Mouse (Mus musculus) right cerebral cortex, postnatal 10 days (tissue): ENCODE data around the gene 4933430I17Rik.
"Not testable (repeated sequence)": the region's sequence is repeated elsewhere in the genome, so short reads cannot be mapped to it uniquely, and the experiment has no call there.

ENCODE experiments used
- DNase-seq, 2 experiments: peaks; one replicate each; pipeline ENCODE4 v3.0.0; 2021; ENCODE audit warnings: low spot score in 2 of 2

4933430I17Rik gene

DNA sequence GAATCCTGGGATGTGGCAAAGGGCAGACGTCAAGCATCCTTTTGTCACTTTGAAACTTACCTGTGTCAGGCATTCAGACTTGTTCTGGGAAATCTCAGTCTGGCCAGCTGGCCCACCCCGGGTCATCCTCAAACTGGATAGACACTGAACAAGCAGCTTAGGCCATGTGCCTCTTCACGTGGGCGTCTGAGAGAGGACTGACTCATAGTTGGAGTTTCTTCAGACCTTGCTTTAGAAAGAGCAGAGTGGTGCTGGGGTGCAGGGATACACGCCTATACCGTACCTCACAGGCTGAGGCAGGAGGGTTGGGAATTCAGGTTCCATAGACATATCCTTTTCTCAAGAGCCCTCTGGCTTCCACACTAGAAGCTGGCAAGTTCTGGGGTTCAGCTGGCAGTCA is 18.6 kb downstream of the 4933430I17Rik start:
- DNase-seq: no peak

DNA sequence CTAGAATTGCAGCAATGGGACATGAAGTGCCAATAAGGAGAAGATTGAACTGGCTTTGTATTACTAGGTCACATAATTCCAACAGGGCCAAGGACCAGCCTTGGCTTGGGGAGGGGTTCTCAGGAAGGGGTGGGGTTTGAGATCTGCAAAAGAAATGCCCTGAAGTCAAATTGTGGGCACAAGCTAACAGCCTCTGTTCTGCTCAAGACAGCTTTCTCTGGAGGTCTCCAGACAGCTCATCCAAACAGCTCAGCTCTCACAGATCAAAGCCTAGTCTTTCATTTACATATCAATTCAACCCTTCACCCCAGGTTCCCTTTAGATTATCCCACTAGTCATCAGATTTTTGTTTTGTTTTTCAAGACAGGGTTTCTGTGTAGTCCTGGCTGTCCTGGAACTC is 19.6 kb downstream of the 4933430I17Rik start:
- DNase-seq: no peak

DNA sequence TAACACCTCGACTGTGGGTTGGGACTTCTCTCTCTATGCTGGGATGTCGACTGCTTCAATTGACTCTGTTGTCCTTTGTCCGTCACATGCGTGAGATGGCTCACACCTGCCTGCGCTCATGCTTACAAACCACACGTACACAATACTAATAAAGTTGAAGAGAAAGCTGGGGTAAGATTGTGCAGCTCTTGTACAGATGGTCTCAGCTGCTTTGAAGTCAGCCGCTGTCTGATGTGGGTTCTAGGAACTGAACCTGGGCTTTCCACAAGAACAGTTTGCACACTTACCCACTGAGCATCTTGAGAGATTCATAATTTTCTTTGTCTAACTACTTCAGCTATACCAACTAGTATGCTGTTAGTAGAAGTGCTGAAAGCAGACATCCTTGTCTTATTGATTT is 26.8 kb downstream of the 4933430I17Rik start:
- no peak for DNase-seq

DNA sequence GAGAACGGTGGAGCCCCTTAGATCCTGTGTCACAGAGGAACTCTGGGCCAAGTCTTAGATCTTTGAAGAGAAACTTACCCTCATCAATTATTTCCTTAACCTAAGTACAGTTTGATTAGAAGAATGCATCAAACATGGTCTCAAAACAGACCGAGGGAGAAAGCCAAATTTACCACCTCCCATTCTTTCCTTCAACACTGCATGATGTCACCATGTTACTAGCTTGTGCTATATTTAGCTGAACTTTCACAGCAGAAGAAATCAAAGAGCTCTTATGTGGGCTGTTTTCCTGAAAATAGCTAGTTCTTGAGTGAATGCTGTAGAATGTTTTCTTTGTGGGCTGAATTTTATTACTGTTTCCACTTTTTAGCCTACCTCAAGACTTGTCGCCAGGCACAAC is 32.3 kb downstream of the 4933430I17Rik start:
- no peak for DNase-seq

DNA sequence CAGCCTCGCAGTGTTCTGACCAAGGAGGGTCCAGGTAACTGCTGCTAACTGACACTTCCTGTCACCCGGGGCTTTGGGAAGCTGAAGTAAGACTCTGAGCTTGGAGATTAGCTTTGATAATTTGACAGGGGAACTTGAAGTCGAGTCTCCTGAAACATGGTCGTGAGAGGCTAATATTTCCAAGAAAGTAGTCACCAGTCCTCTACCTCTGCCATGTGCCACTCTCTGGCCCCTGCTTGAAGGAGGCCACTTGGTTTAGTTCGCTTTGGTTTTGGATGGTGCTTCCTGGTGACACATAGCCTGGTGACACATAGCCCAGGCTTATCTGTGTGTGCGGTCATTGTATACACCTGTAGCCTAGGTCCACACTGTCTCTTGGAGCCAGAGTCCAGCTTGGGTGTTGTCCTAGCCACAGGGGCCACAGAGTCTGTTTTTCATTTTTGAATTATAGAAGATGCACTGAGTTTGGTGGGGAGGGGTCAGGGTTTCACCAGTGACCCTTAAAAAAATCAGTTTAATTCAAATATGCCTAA is 34.7 kb downstream of the 4933430I17Rik start, which contains the start of gene Rgs3:
Gene Rgs3 (plus strand): TSS at position 51 of the 533 bp plus-strand sequence.
- no peak for DNase-seq

DNA sequence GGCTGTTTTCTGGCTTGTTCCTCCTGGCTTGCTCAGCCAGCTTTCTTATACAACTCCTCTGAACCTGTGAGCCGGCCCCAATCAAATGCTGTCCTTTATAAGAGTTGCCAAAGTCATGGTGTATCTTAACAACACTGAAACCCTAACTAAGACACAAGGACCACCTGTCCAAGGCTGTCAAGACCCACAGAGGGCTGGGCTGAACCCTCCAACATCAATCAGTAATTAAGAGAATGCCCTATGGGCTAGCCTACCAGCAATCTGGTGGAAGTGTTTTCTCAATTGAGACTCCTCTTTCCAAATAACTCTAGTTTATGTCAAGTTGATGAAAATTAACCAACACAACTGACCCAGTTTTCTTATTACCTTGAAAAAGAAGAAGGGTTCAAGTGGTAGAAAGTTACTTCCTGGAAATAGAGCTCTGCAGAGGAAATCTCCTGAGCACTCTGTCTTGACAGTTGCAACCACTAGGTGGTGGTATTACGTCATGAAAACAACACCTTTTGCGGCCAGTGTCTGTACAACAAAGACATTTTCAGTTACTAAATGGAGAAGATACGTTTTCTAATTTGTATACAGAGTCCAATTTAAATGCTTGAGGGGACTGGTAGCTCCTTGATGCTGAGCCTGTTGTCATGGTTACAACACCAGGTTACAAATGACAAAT is 35.9 kb downstream of the 4933430I17Rik start:
- peak; percentile 82 to 87 for DNase-seq

DNA sequence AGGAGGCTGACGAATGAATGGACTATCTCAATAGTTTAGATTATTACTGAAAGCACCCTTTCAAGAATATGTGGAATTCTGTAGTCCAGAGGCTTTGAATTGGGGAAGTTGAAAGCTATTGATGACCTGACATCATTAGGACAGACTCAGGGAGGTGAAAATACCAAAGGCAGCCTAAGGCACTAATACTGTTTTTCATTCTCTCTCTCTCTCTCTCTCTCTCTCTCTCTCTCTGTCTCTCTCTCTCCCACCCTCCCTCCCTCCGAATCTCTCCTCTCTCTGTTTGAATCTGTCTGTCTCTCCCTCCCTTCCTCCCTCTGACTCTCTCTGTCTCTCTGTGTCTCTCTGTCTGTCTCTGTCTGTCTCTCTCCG is 36.4 kb downstream of the 4933430I17Rik start:
- DNase-seq: no peak

DNA sequence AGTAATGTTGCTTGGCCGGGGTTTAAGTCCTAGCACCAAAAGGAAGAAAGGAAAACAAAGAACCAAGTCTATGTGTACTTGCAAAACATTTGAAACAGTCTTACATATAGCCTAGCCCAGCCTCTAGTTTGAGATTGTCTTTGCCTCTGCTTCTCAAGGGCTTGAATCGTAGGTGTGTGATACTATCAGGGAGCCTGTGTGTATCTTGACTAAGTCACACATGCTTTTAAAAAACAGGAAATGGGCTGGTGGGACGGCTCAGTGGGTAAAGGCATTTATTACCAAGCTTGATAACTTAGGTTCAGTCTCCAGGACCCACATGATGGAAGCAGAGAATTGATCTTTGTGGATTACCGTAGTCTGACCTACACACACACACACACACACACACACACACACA is 36.8 kb downstream of the 4933430I17Rik start:
- no peak for DNase-seq

- no peak for DNase-seq
Measured at GRCm38 (mm10) chr4:62566530-62566929, 41.4 kb downstream of the 4933430I17Rik start.

GRCm38 (mm10) chr4:62567696-62568095 is 42.5 kb downstream of the 4933430I17Rik start:
- no peak for DNase-seq

- DNase-seq: no peak
Measured at GRCm38 (mm10) chr4:62568359-62568758, 43.2 kb downstream of the 4933430I17Rik start.

- no peak for DNase-seq
Measured at GRCm38 (mm10) chr4:62569603-62570002, 44.4 kb downstream of the 4933430I17Rik start.

DNA sequence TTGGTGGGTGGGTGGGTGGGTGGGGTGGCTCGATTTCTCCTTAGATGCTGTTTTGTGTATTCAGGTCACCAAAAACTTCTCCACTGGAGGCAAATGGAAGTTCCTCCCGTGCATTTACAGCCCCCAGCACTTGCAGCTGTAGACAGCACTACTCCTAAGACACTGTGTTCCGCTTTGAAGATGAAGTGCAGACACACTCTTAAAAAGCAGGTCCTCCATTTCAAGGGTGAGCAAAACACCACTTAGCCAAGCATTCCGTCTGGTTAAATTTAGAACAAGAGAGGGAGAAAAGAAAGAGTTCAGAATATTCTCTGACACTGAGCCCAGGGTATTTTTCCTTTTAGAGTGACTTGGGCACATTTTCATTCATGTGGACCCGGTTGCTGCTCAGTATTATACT is 44.9 kb downstream of the 4933430I17Rik start:
- DNase-seq: no peak

DNA sequence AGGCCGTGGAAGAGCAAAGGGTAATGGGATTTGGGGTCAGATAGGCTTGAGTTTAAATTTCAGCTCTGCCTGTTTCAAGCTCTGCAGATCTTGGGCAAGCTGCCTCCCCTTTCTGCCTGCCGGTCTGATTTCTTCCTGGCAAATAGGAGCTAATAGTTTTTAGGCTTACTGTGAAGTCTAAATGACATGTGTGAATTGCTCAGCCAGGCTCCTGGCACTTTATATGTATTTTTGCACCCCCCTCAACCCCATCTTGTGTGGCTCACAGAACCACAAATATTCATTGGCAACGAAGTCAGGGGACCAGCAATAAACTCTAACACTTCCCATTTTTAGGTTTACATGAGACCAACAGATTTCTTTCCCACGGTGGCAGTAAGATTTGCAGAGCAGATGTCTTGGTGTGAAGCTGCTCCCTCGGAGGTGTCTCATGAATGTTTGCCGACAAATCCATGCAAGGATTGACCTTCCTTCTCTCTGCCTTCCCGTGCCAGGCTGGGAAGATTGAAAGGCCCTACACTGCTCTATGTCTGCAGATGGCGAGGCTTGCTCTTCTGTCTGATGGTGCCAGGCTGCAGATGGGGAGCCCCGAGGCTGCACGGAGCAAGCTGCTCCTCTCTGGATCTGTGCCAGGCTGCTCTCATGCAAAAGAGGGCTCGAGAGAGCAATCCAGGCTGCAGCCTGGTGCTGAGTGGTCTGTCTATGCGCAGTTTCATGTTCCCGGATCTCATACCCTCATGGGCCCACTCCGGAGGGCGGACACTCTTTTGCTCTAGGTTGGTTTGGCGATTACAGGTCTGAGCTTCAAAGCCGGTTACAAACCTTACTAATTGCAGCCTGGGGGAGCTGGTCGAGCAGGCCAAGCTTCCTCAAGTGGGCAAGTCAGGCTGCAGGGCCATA is 57.4 kb downstream of the 4933430I17Rik start:
- DNase-seq: peak; percentile 88 to 90

DNA sequence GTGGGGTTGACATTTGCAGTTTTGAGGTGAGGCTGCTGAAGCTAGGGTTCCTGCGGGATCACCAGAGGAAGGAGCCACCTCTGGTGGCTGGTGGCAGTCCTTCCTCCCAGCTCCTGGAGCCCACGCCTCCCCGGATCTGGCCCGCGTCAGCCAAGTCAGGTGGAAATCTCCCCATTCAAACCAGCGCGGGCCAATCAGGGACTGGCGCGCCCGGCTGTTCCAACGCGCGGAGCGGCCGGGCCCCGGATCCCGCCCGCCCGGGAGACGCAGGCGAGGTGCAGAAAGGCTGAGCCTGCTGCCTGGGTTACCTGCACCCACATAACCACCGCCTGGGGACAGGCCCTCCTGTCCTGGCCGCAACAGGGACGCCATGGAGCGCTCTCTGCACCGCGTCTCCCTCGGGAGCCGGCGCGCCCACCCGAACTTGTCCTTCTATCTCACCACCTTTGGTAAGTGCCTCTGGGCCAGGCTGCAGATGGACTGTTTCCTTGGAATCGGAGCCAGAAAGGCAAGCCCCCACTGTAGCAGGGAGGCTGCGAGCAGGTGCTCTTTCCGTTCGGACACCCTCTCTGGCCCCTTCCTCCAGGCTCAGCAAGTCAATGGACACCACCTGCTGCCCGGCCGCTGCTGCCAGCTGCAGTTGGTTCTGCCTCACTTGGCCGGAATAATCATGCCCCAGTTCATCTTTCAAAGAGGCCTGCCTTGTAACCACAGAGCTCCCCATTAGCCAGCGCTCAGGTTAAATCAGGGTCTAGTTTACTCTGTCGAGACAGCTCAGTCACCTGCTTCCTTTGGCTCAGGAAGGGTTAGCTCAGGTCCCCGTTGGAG is 58.3 kb downstream of the 4933430I17Rik start:
- peak; percentile 62 to 64 for DNase-seq

DNA sequence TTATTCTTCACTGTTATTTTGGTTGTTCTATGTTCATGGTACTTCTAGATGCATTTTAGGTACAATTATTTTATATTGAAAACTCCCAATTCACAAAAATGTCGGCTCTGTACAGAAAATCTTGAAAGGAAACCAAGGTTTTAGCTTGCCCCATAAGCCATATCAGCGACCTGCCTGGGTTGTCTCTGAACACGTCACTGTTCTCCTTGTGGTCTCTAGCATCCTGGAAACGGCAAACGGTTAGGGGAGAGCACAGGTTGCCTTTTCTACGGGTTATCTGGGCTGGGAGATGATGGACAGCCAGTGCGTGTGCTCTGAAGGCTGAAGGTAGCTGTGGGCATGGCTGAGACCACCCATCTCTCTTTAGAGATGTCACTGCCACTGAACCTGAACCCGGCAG is 61.9 kb downstream of the 4933430I17Rik start:
- DNase-seq: no peak

GRCm38 (mm10) chr4:62590878-62591277 is 65.7 kb downstream of the 4933430I17Rik start:
- DNase-seq: no peak

DNA sequence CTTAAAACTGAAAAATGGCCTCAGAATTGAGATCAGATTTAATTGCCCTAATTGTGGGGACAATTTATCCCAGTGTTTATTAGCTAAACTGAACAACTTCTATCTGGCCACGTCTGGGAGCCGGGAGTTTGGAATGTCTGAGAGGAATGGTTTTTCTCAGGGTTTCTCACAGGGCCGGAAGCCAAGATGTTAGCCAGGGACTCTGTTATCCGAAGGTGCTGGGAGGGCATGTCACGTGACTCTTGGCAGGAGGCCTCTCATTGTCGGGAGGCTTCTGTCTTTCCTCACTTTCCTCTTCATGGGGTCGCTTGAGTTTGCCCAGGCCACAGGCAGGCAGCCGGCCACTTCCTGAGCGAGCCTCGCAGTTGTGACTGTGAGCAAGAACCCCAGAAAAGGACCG is 66.2 kb downstream of the 4933430I17Rik start:
- DNase-seq: peak; percentile 46 to 47

DNA sequence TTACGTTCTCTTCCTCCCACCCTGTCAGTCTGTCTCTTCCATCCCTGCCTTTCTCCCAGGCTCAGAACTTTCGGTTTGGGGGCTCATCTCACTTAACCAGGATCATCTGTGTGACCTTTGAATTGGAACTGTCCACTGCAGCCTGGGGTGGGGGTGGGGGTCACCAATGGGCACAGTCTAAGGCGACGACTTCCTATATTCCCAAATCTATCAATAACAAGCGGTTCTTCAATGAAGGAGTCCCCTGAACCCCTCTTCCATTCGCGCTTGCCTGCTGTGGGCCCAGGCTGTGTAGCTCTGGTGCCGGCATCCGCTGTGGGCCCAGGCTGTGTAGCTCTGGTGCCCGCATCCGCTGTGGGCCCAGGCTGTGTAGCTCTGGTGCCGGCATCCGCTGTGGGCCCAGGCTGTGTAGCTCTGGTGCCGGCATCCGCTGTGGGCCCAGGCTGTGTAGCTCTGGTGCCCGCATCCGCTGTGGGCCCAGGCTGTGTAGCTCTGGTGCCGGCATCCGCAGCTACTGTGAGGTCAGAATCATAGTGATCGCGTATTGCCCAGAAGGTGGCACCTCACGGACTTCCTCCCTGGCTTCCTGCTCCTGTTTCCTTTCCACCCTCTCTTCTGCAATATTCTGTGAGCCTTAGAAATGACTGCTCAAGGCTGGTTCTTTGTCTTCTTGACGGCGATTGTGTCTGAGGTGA is 68.5 kb downstream of the 4933430I17Rik start:
- DNase-seq: not testable (repeated sequence)

DNA sequence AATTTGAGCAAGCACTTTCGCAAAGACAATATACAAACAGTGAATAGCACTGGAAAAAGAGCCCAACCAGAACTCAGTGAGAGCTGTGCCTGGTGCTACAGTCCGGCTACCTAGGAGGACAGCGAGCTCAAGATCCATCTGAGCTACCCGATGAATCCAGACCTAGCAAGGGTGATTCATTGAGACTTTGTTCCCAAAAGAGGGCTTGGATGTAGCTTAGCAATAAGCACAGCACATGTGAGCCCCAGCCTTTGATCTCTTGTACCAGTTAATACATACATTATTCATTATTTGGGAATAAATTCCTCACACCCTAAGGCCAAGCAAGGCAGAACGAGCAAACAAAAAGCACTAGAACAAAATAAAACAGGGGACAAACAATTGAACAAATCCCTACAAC is 69.3 kb downstream of the 4933430I17Rik start:
- no peak for DNase-seq

DNA sequence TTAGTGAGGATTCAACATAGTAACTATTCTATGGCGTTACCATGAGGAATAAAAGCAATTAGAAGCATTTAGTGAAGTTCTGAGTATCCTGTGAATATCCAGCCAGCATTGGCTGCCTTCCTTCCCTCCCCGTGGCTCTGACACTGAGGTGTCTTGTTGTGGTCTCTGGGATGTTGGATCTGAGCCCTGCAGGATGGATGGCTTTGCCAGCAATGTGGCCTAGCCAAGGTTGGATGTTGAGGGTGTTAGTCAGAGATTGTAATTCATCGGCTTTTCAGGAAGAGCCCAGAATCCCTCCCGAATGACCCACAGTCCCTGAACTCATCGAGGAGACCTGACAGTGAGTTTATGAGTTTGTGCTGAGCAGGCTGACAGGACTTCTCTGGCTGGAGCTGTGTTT is 70.9 kb downstream of the 4933430I17Rik start:
- peak; percentile 55 to 62 for DNase-seq
